Mouse (Mus musculus) forebrain, embryonic 14.5 days (tissue): Measurements from ENCODE around the gene Ddc. TPM values are rescaled to one million over a fixed set of nuclear protein-coding genes. Genes with fewer than 3 reads are reported as not detected.
A peak's percentile ranks its signal among the peaks of the same experiment; 100 is the strongest.

Source experiments
- ATAC-seq: fragments of 200-750 bp; cut with Nextera tagmentation; 2 replicates; pipeline ENCODE4 v1.8.0; 2017; ENCODE audit warnings: mild to moderate bottlenecking, moderate library complexity
- DNase-seq: peaks from one replicate; pipeline ENCODE4 v3.0.0-alpha.2; 2015; ENCODE audit warnings: low spot score
- H3K27ac ChIP-seq: fragments of 300-500 bp; sonication (generic); 2 replicates; pipeline ENCODE4 v1.5.1; 2014; ENCODE audit warnings: low read depth, mild to moderate bottlenecking, control low read depth, low read length, moderate library complexity
- H3K27me3 ChIP-seq: fragments of 300-500 bp; sonication (generic); replicated peaks from 2 replicates; pipeline ENCODE4 v1.6.1; 2014; ENCODE audit warnings: low read length, control low read depth, mixed read lengths; ENCODE audit not compliant: control insufficient read depth, insufficient read depth
- H3K36me3 ChIP-seq: fragments of 300-500 bp; sonication (generic); 2 replicates; pipeline ENCODE4 v1.6.1; 2014; ENCODE audit warnings: low read length, control low read depth; ENCODE audit not compliant: control insufficient read depth, insufficient read depth
- H3K4me1 ChIP-seq: fragments of 300-500 bp; sonication (generic); 2 replicates; pipeline ENCODE4 v1.6.1; 2014; ENCODE audit warnings: antibody characterized with exemption, low read length, control low read depth; ENCODE audit not compliant: control insufficient read depth, insufficient read depth
- H3K4me2 ChIP-seq: fragments of 300-500 bp; sonication (generic); 2 replicates; pipeline ENCODE4 v1.6.1; 2014; ENCODE audit warnings: mild to moderate bottlenecking, control low read depth, low read length
- H3K4me3 ChIP-seq: fragments of 300-500 bp; sonication (generic); 2 replicates; pipeline ENCODE4 v1.5.1; 2014; ENCODE audit warnings: low read depth, low read length, control low read depth
- H3K9ac ChIP-seq: fragments of 300-500 bp; sonication (generic); 2 replicates; pipeline ENCODE4 v1.6.1; 2014; ENCODE audit warnings: mild to moderate bottlenecking, low read length, control low read depth, moderate library complexity
- H3K9me3 ChIP-seq: fragments of 300-500 bp; sonication (generic); replicated peaks from 2 replicates; pipeline ENCODE4 v1.6.1; 2016; ENCODE audit warnings: low read length, control low read depth, mixed read lengths; ENCODE audit not compliant: control insufficient read depth
- WGBS: fragments of 180-500 bp; shearing (Covaris S2); extraction: QIAGEN DNeasy Blood & Tissue Kit; methylation state at CpG from one replicate; pipeline ENCODE4 v1.1.7; 2014; 5-methylcytosine and 5-hydroxymethylcytosine counted together
- polyA plus RNA-seq: library from polyadenylated mRNA; unstranded; fragments of >200 nt; fragmentation: Nextera tagmentation; extraction: Ambion mirVana; gene quantifications from 2 replicates; pipeline ENCODE4 v1.2.1, GENCODE M21; 2014

Ddc gene
- polyA plus RNA-seq, 1 experiment from 2014 or later = 7.3 TPM

DNA sequence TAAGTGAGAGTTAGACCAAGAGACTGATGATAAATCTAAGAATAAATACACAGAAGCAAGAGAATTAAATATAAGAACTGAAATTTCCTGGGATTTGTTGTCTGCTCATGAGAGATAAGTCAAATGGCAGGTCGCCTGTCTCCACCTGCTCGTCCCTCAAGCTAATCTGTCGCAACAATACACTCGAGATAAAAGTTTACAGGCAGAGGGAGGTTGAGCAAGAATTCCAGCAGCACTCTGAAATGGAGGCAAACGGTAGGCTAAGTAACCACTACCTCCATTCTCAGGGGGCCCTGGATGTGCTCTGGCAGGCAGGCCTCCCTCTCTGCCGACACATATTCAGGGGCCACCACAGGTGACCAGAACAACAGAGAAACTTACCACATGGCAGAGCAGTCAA lies 62.6 kb downstream of the Ddc start:
- Histone ChIP-seq H3K4me3 (no peak overlapping the region), H3K9ac (no peak overlapping the region), H3K27me3 (no peaks in the 10 kb centered on the region), H3K4me2 (no peak overlapping the region), H3K4me1 (no peaks in the 10 kb centered on the region; the same call in 1 of the 2 replicates), H3K27ac (no peak overlapping the region), H3K9me3 (no peaks in the 10 kb centered on the region), H3K36me3 (no peaks in the 10 kb centered on the region)
- WGBS = 54% methylated on average over 6 of the region's 6 CpGs
- DNase-seq = no peak
- no peak for ATAC-seq

DNA sequence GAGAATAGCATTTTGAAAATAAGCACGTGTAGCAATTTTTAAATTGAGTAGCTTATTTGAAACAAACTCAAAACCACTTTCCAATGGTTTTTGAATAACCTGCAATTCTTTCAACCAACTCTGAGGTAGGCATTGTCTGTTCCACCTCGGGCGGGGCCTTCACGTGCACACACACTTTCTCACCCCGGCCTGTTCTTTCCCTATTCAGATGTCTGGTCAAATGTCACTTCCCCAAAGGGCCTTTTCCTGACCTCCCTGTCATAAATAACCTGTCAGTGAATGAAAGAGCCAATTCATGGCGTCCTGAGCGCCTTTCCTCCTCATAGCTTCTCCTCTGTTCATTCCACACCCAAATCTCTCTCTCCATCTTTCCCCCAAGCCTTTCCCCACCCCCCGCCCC lies 64.8 kb downstream of the Ddc start:
- no peak for ATAC-seq
- H3K9ac ChIP-seq = no peak overlapping the region
- 64% methylated on average over 8 of the region's 8 CpGs for WGBS

DNA sequence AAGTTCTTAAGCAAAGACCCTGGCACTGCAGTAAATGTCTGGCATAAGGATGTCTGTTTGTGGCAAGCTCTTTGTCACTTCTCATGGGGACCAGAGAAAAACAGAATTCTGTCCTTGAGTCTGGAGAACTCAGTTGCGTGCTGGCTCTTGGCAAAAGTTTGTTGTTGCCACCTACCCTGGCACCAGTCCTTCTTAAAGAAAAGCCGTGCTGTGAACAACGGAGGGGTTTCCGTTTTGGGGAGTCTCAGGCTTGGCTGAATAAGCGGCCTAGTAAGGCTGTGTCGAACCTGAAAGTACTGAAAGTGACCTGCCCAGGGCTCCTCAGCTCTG lies 65.2 kb downstream of the Ddc start:
- H3K27me3 ChIP-seq = no peaks in the 10 kb centered on the region
- H3K4me2 ChIP-seq = no peak overlapping the region
- H3K4me3 ChIP-seq = no peak overlapping the region
- no peak for ATAC-seq
- WGBS = 25% methylated on average over 6 of the region's 6 CpGs
- no peak overlapping the region for H3K9ac ChIP-seq
- no peak overlapping the region for H3K27ac ChIP-seq
- DNase-seq = peak; percentile 33
- no peaks in the 10 kb centered on the region for H3K9me3 ChIP-seq
- no peaks in the 10 kb centered on the region for H3K36me3 ChIP-seq
- peaks cover 16% of the 10 kb centered on the region; the same call in 1 of the 2 replicates for H3K4me1 ChIP-seq

More for the DNA sequence above, 64.8 kb downstream of the Ddc start:
- H3K9me3 ChIP-seq = no peaks in the 10 kb centered on the region
- H3K4me1 ChIP-seq = peaks cover 16% of the 10 kb centered on the region; the same call in 1 of the 2 replicates
- no peaks in the 10 kb centered on the region for H3K27me3 ChIP-seq
- H3K27ac ChIP-seq = no peak overlapping the region
- no peak overlapping the region for H3K4me3 ChIP-seq
- no peak overlapping the region for H3K4me2 ChIP-seq
- no peaks in the 10 kb centered on the region for H3K36me3 ChIP-seq
- DNase-seq = no peak

DNA sequence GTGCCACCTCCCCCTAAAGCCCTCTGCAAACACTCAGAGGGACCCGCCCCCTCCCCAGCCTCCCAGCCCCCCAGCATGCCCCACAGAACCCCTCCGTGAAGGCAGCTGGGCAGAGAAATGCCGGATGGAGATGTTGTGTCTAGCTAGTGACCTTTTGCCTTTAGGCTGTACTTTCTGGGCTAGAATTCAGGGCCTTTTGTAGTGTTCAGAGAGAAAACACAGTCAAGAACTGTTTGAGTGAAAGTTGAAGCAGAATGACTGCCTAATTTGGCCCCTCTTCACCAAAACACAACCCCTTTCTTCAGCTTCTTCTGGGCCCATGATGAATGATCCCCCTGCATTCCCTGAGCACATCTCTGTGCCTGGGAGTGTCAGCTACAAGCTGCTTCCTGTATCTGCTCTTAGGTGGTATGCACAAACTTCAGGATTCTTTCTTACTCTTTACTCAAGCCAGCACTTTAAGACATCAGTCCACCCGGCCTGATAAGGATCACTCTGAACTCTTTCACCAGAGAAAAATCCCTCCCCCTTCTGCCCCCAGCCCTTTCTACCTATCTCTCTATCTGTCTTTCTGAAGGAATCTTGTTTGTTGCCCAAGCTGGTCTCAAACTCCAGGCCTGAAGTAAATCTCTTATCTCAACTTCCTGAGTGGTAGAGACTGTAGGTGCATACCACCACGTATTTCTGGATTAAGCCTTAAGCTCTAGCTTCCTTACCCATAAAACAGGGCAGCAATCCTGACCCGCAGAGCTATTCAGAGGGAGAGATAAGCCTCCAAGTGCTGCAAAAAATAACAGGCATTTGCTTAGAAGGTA lies 65.8 kb downstream of the Ddc start:
- H3K4me1 ChIP-seq = peaks cover 16% of the 10 kb centered on the region; the same call in 1 of the 2 replicates
- H3K9ac ChIP-seq = no peak overlapping the region
- H3K36me3 ChIP-seq = no peaks in the 10 kb centered on the region
- no peak for ATAC-seq
- no peak overlapping the region for H3K4me3 ChIP-seq
- H3K4me2 ChIP-seq = no peak overlapping the region
- H3K27ac ChIP-seq = no peak overlapping the region
- no peak for DNase-seq
- H3K27me3 ChIP-seq = no peaks in the 10 kb centered on the region
- no peaks in the 10 kb centered on the region for H3K9me3 ChIP-seq
- WGBS = 20% methylated on average over 6 of the region's 6 CpGs

DNA sequence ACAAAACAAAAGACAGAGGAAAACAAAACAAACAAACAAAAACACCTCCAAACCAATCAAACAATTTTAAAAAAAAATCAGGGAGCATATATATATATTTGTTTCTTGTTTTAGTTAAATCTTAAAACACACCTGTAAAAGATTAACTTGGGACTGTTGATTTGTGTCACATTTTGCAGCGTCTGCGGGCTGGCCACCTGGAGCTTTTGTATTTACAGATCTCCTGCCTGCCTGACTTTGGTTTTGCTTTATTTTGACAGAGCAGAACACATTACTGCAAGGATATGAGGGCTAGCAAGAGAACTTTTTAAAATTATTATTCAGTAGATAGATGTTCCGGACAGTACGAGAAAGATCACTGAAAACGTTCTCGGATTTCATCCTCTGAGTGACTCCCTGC lies 66.4 kb downstream of the Ddc start:
- H3K27me3 ChIP-seq = no peaks in the 10 kb centered on the region
- no peak for ATAC-seq

DNA sequence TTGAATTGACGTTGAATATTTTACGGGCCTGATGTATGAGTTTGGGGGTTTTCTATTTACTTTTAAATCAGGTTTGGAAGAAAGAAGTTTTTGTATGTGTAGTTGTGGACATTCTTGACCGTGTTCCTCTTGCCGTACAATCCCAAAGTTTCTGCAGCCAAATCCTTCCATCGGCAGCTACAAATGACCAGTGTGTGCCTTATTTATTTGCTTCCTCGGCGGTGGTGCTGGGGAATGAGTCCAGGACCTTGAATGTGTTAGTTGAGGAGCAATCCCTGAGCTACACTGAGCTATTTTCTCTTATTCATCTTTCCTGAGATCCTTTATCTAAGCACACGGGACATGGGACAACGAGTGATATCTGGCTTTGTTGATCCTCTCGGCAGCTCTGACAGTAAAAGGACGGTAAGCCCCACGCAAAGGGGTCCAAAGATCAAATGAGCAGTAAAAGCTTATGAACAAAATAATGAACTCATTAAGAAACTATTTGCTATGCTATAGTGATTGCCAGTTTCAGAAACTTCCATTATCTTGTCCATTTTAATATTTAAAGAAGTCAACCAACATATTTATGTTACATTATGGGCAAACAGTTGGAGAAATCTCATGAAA lies 67.0 kb downstream of the Ddc start:
- Histone ChIP-seq H3K36me3 (no peaks in the 10 kb centered on the region), H3K9me3 (no peaks in the 10 kb centered on the region), H3K27me3 (no peaks in the 10 kb centered on the region), H3K4me3 (no peak overlapping the region), H3K27ac (no peak overlapping the region), H3K4me2 (no peak overlapping the region), H3K4me1 (peaks cover 16% of the 10 kb centered on the region; the same call in 1 of the 2 replicates), H3K9ac (no peak overlapping the region)
- DNase-seq (no peak), ATAC-seq (no peak)
- 40% methylated on average over 12 of the region's 12 CpGs for WGBS

More for the DNA sequence above, 66.4 kb downstream of the Ddc start:
- Histone ChIP-seq H3K36me3 (no peaks in the 10 kb centered on the region), H3K27ac (no peak overlapping the region), H3K9ac (no peak overlapping the region), H3K9me3 (no peaks in the 10 kb centered on the region), H3K4me1 (peaks cover 16% of the 10 kb centered on the region; the same call in 1 of the 2 replicates), H3K4me3 (no peak overlapping the region), H3K4me2 (no peak overlapping the region)
- WGBS = 43% methylated on average over 6 of the region's 6 CpGs
- no peak for DNase-seq

DNA sequence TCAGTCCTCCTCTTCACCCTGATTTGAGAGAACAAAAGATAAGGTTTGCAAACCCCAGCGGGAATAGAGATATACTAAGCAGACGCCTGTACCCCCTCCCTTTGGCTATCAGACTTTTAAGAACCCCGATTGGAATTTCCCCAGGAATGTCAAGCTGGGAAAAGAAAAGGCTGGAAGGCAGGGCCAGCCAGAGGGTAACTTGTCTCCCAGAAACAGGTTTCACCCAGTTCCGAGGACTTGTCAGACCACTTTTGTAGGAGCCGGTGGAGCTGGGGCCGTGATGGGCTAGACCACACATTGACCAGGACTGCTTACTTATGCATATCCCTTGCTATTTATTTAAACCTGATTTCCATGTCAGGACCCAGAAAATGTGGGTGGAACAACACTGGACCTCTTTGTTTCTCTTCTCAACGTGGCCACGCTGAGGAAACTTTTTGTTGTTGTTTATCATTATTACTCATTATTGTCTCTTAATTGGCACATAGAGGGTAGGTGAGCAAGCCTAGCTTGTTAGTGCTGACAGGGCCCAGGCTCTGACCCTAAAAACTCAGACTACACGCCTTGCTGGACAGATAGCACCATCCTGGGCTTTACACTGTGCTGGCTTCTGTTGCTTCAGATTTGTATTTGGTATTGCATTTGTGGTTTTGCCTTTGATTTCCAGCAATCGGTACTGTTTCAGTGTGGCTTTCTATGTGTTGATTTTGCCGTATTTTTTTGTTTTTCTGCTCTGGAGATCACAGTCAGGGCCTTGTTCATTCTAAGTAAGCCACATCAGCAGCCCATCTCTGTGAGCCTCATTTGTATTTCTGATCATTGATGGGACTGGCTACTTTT lies 68.6 kb downstream of the Ddc start:
- WGBS = 22% methylated on average over 11 of the region's 11 CpGs

DNA sequence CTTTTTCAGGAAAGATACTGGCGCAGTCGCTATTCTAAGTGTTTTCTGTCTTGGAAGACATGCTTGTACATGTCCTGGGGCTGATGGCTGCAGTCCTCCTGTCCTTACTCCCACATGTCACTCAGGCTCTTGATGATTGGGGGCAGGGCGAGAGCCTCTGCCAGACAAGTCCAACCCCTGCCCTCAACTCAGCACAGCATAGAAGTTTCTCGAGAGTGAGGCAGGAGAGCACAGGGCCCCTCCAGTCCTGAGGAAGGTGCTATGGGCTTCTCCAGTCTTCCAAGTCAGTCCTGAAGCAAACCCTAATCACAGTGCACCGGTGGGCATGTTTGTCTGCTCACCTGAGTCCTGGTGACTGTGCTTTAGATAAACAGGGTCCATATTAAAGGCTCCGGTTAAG lies 69.2 kb downstream of the Ddc start:
- DNase-seq = no peak
- Histone ChIP-seq H3K27me3 (no peaks in the 10 kb centered on the region), H3K9me3 (no peaks in the 10 kb centered on the region), H3K4me3 (no peak overlapping the region), H3K4me2 (no peak overlapping the region), H3K27ac (no peak overlapping the region), H3K36me3 (no peaks in the 10 kb centered on the region), H3K4me1 (peaks cover 25% of the 10 kb centered on the region), H3K9ac (no peak overlapping the region)
- WGBS = 35% methylated on average over 6 of the region's 6 CpGs
- no peak for ATAC-seq

More for the DNA sequence above, 68.6 kb downstream of the Ddc start:
- H3K36me3 ChIP-seq = no peaks in the 10 kb centered on the region
- no peak overlapping the region for H3K4me2 ChIP-seq
- H3K27ac ChIP-seq = no peak overlapping the region
- ATAC-seq = no peak
- H3K4me1 ChIP-seq = peaks cover 25% of the 10 kb centered on the region
- DNase-seq = no peak
- H3K9ac ChIP-seq = 0 out of 2 replicates have a peak overlapping the region, but pooled peaks have one; percentile 8
- H3K4me3 ChIP-seq = no peak overlapping the region
- no peaks in the 10 kb centered on the region for H3K9me3 ChIP-seq
- no peaks in the 10 kb centered on the region for H3K27me3 ChIP-seq
